Mouse (Mus musculus) CD4-positive, CD25-positive, alpha-beta regulatory T cell, adult 4 months (primary cell): ENCODE results near the gene Slc48a1. TPM values are rescaled to one million over a fixed set of nuclear protein-coding genes. Genes with fewer than 3 reads are reported as not detected.
A peak's percentile ranks its signal among the peaks of the same experiment; 100 is the strongest.

Source experiments
- ATAC-seq: one replicate; pipeline ENCODE4 v1.8.0; 2017
- polyA plus RNA-seq, 2 experiments: library from polyadenylated mRNA; unstranded; fragments of 100-300 nt; shearing (Covaris generic); gene quantifications; one replicate each; pipeline ENCODE4 v1.2.1; 2017

Slc48a1 gene
- polyA plus RNA-seq, 2 experiments from 2014 or later, result 33.9 to 37.1 TPM

DNA sequence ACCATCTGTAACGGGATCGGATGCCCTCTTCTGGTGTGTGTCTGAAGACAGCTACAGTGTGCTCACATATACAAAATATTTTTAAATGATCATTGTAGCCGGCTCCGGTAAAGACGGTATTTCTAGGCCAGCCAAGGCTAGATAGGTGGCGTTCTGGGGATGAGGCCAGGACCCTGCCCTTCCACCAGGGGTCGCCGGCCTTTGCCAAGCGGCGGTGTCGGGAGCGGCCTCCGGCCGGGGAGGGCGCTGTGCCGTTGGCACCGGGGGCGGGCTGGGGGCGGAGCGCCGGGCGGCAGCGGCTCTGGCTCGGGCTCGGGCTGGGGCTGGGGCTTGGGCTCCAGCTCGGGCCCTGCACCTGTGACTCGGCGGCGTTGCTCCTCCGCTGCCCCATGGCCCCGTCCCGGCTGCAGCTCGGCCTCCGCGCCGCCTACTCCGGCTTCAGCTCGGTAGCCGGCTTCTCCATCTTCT lies 5.8 kb downstream of the Slc48a1 start:
- peak; percentile 83 for ATAC-seq

DNA sequence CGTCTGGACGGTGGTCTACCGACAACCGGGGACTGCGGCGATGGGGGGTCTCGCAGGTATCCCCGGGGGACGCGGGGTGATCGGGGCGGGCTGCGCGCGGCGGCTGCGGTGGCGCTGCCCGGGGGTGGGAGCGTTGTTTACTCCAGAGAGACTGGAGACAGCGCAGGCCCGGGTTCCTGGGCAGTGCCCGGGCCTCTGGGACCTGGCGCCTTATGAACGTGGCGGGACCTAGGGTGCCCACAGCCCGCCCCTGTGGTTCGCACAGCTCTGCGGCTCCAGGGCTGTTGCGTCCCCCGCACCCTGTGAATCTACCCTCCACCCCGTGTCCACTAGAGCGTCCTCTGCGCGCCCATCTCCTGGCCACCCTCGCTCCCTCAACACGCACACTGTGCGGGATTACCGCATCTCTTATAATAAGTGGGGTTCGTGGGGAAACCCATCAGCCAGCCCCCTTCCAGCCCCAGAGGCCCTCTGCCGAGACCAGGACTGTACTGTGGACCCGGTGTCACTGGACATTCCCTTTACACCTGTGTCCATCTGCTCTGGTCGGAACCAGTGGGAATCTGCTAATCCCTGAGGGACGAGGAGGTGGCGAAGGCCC lies 6.3 kb downstream of the Slc48a1 start:
- ATAC-seq, result peak; percentile 31

DNA sequence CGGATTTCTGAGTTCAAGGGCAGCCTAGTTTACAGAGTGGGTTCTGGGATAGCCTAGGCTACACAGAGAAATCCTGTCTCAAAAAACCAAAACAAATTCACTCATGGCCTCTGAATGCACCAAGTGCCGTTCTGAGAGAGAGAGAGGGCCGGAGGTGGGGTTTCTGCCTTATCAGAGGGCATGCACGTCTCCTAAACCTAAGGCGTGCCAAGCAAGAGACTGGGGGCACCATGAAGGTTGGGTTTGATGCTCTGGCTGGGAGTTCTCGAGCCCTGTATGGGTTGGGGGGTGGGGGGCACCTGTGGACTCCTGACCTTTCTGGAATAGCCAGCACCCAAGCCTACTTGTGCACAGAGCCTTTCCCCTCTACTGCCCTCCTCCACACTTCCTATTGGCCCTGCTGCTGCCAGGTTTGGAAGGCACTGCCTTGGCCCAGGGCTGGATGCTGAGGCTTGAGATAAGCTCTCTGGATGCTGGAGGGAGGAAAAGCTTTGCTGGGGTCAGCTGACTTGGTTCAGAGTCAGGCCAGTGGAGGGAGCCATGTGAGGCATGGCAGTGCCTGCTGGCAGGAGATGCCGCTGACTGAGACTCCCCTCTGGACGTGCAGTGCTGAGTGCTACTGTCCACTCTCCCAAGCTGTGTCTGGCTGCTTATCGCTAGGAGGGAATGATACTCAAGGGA lies 7.6 kb downstream of the Slc48a1 start:
- no peak for ATAC-seq

DNA sequence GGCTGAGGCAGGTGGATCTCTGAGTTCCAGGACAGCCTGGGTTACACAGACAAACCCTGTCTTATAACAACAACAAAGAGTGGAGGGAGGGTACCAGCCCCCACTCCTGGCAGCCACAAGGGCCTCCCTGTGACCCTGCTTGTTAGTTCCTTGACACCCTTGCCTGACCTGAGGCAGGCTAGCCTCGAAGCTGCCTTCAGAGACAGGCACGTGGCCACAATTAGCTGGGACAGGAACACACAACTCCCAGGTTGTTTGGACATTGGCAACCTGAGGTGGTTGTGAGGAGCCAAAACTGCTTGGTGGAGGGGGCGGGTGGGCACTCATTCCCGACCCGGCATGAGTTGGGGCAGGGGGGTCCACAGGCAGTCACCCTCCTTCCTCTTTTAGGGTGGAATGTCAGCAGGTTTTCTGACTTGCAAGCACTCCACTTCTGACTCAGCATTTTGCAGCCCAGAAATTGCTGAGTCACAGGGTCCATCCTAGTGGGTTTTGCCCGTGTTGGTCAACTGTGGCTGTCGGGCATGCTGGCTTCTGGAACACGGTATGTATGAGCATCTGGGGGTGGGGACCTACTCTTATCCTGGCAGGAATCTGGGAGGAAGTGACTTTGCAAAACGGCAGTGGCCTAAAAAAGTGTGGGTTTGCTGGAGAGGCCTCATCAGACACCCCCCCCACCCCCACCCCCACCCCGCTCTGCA lies 8.2 kb downstream of the Slc48a1 start:
- ATAC-seq, result no peak

DNA sequence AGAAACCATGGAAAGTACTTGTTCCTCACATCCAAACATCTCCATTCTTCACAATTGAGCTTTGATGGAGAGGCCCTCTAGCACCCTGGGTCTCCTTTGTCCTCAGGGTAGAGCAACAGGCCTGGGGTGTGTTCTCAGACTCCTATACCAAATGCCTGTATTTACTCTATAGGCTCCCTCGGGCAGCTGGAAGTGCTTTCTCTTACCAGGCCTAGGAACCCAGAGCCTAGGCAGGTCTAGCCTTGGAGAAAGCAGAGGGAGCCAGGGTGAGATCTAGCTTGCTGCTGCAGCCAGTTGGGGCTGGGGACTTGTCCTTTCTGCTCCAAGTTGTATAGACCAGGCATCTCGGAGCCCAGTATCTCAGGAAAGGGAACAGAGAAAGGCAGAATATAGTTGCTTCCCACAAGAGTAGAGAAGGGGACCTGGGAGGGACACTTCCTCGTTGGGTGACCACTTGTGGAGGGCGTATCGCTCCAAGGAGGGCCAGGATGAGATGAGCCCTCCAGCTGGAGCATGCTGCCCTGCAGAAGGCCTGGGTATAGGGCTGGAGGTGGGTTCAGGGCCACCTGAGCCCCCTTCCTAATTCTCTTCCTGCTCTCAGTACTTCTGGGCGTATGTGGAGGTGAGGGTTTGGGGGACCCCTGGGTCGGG lies 9.0 kb downstream of the Slc48a1 start:
- ATAC-seq, result no peak

DNA sequence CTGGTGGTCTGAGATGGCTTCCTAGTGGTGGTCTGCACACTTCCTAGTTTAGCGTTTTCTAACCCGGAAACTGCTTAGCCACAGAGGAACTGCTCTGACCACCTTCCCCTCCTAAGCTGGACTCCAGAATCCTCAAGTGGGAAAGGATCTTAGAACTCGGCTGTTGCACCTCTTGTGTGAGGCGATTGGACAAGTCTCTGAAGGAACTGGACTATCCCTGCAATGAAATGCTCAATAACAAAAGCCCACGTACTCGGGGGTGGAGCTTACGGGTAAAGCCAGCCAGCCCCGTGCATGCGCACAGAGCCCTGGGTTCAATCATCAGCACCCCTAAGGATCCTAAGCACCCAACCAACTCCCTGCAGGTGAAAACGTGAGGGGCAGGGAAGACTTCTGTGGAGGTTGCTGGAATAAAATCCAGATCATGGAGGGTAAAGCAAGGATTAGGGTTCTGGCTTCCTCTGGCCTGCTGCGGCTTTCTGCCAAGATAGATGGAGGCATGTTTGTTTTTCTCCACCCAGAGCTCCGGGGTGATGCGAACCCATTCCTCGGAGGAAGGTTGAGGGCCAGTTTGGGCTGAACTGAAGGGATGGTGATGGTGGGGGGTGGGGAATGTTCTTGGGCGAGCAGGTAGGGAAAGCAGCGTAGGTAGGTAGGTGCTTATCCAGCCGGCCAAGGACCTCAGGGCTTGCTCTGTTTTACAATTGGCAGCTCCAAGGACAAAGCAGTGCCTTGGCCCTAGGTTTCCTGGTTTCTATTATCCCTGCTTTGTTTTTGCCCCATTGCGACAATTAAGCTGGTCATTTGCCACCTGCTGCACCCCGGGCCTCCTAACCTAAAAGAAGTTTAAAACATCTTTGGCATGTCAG lies 9.7 kb downstream of the Slc48a1 start:
- no peak for ATAC-seq

DNA sequence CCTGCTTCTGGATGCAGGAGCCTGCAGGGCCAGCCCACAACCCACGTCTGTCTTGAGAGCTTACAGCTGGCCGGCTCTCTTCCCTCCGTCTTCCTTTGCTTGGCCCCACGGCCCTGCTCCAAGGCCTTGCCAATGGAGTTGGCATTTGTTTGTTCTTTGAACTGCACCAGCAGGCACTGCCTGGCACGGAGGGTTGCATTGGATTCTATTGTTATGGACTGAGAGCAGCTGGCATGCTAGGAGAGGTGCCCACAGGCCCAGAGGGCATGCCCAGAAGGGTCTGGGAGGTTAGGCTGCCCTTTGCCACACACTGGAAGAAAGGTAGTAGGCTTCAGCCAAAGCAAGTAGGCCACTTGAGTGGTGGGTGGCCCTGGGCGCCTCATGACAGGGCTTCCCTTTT lies 10.5 kb downstream of the Slc48a1 start:
- ATAC-seq, result no peak

DNA sequence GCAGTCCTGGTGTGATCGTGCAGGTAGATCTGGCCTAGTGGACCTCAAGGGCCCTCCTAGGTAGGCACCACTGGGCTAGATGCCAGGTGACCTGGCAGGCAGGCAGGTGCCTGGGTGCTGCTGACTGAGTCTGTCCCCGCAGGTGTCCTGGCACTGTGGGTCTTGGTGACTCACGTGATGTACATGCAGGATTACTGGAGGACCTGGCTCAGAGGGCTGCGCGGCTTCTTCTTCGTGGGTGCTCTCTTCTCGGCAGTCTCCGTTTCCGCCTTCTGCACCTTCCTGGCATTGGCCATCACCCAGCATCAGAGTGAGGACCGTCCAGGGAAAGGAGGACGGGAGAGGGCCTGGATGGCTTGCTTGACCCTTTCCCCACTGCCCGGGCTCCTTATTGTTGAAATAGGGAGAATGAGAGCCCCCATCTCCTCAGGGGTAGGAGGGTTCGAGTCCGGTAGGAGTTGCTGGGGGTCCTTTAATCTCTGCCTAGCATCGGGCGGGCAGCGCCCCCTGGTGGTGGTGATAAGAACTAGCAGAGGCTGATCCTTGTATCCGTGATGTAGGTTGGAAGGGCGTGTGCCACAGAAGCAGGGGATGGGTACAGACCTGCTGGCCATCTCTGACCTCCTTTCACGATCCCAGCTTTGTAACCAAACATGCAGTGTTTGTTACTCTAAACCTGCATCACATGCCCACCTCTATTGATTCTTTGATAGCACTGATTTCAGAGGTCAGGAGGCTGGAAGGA lies 11.6 kb downstream of the Slc48a1 start:
- peak; percentile 48 for ATAC-seq

DNA sequence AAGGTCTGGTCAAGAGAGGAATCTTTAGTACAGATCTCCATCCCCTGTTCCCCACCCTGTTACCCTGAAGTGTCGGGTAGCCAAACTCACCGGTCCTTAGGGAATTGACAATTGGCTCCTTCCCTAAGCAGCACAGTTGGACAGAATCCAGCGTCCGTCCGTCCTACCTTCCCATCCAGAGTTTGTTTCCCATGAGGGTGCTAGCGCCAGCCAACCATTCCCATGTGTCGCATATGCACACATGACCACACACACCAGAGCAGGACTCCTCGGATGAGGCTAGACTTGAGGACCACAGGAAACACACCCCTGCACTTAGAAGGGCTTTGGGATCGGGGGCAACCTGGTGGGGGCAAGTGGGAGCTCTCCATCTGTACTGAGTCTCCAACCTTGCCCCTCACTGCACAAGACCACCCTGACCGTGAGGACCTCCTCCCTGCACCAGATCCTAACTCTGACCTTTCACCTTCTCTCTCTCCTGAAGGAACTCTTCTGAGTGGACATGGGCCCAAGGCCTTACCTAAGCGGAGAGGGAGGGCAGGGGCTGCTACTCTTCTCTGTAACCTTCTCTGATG lies 12.9 kb downstream of the Slc48a1 start:
- no peak for ATAC-seq

DNA sequence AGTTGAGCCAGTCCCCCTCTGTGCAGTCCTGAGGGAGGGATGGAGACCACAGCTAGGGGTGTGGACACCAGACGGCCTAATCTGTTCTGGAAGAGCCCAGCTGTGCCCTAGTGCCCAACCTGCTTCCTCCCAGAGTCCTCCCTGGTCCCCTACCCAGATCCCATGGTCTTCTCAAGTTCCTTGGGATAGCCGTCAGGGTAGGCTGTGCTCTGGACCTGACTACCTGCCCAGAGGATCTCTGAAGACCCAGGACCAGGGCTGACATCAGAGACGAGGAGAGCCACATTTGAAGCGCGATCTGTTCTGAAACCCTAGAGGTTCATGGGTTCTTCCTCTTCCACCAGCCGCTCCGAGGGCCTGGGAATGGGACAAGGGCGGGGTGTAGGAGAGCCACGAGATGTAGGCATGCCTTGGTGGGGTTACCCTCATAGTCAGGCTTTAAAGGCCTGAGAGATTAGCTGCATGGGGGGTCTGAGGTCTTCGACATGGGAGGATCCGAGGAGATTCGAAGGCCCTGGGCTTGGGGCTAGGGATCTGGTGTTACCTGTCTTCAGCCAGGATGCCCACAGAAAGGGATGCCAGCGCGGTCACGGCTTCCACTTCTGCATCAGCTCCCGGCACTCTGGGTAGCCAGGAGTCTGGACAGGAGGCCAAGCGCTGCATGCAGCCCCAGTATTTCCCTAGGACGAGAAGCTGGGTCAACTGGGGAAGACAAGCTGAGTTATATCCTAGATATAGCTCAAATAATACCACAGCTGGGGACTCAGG lies 15.2 kb downstream of the Slc48a1 start:
- ATAC-seq, result no peak

DNA sequence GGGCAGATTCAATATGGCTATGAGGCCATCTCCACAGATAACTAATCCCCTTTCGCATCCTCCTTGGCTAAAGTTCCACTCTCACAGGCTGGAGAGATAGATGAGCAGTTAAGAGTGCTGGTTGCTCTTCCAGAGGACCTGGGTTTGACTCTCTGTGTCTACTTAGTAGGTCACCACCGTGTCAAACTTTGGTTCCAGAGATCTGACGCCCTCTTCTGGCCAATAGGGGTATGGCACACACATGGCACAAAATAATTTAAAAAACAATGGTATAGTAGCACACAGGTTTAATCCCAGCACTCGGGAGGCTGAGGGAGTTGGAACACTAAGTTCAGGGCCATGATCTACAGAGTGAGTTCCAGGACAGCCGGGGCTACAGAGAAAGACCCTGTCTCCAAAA lies 15.9 kb downstream of the Slc48a1 start:
- no peak for ATAC-seq

DNA sequence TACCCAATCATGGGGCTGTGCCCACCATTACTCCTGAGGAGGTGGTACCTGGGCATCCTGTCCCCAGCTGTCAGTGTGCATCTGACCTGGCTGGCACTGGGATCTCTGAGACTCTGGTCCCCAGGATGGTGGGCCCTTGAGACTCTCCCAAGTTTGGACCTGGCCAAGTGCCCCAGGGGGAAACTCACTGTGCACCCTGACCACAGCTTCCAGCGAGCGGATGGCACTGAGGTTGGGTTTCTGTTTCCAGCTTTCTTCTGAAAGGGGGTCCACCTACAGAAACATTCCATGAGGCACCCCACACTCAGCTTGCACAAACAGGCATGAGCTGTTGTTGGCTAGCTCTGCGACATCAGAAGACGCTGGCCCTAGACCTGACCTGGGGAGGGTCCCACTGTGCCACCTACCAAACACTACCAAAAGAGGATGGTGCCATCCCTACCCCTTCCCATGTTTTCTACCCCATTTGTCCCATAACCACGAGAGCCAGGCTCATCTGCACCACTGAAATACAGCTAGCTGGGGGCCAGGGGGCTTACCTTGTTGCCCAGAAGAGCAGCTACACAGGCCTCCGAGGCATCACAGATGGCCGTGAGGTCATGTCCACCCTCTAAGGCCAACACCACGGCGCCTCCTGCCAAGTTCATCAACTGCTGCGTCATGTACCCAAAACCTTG lies 17.4 kb downstream of the Slc48a1 start:
- ATAC-seq, result no peak

DNA sequence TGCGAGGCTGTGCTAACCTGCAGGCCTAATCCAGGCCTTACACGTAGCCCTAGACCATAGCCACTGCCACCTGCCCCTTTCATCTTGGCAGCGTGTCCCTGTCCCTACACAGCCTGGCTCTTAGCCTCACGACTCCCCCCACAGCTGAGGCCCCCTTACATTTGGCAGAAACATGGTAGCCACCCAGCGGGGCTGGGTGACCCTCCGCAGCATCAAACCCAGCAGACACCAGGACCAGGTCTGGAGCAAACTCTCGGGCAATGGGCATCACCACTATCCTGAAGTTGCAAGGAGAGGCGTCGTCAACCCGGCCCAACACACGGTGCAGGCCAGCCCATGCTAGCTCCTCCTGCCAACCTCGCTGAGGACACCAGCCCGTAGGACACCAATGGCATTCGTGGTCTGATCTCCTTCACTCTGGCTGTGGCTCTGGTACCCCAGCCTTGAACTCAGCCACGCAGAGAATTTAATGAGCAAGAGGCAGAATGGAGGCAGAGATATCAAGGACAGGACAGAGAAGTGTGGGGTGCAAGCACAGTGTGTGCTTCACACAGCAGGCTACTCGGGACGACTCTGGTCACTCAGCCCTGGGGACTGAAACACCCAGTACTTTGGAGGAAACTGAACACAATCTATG lies 18.5 kb downstream of the Slc48a1 start:
- no peak for ATAC-seq

DNA sequence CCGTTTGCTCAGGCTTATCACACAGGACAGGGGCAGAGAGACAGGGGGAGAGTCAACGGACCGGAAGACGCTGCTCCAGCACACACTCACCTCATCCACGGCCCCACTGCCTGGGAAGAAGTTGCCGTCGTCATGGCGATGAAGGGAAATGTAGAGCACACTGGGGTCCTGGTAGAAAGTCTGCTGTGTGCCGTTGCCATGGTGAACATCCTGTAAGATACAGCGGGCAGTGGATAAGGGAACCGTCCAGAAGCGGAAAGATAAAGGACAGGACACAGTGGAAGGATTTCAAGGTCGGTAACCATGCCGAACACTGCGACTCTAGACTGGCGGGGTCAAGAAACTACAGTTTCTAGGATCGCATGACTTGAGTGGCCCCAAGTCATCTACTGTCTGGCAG lies 19.8 kb downstream of the Slc48a1 start:
- ATAC-seq, result no peak

DNA sequence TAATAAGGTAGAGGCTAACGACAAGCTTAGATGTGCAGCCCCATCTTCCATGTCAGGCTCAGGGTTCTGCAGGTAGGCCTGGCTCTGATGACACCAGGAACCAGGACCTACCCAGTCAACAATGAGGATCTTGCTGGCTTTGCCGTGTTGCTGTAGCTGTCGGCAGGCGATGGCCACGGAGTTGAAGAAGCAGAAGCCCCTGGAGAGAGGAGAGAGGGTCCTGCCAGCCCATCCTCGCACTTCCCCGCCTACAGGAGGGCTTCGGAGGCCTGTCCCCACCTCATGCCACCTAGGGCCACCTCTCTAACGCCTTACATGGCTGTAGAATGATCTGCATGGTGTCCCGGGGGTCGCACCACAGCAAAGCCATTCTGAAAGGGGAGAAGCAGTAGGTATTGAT lies 21.1 kb downstream of the Slc48a1 start:
- ATAC-seq, result no peak

DNA sequence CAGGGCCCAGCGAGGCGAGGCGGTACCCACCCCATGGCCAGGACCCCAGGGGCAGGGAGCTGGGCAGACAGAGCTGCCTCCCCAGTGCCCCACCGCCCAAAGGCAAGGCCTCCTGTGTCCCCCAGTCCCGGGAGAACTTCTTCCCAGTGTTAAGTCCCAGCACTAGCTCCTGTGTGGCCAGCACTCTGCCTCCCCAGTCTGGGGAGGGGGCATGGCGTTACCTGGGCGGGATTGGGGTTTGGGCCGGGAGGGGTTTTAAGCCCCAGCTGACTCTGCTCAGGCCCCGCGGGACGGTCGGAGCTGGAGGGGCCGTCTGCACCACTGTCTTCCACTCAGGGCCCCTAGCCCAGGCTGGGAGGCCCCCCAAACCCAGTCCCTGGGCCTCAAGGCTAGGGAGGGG lies 22.5 kb downstream of the Slc48a1 start:
- no peak for ATAC-seq

DNA sequence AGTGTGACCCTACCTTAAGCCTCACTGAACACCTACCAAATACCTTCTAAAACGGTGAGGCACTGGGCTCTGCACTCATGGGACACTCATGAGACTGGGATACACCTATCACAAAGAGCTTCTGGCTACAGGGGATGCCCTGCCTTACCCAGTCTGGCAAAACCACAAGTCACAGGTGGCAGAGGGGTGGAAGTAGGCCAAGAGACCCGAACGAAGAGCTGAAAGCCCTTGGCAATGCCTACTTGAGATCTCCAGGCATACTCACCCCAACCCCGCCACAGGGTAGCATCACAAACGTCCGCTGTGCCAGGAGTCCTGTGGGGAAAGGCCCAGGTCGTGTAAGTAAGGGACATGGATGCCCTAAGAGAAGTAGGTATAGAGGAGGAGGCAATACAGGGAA lies 23.5 kb downstream of the Slc48a1 start:
- ATAC-seq, result no peak

DNA sequence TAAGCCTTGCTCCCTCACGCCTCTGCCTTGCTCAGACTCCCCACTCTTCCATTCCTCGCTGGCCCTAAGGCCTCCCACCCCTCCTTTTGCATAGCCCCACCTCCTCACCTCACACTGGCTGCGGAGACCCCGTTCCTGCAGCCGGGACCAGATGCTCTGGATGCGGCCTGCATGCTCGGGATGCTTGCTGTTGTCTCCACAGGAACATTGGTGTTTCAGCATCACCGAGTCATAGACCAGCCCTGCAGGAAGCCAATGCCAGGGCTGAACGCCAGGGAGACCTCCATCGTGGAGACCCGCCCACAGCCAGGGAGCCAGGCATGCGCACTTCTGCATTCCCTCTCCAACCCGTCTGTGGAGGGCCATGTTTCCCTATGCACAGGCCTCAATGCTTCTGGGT lies 24.3 kb downstream of the Slc48a1 start:
- no peak for ATAC-seq

DNA sequence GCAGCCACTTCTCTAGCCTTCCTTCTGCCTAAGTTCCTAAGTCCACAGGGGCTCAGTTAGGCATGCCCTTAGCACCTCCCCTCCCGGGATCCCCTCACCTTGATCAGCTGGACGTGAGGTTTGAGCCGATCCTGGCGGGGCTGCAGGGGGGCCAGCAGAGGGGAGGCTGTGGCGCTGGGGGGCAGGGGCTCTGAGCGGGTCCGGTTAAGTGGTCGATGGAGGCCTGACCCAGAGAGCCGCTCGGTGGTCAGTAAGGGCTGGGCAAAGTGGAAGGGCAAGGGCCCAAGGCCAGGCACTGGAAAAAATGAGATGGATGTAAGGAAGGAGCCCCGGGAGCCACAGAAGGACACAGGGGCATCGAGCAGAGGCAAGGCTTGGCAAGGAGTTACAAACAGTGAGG lies 29.5 kb downstream of the Slc48a1 start:
- ATAC-seq, result no peak
